Mouse (Mus musculus) hindbrain, embryonic 10.5 days (tissue): ENCODE results near the gene Teddm1a. TPM values are rescaled to one million over a fixed set of nuclear protein-coding genes. Genes with fewer than 3 reads are reported as not detected.

Experiments
- DNase-seq: peaks from one replicate; pipeline ENCODE4 v3.0.0-alpha.2; 2017; ENCODE audit warnings: low spot score
- H3K27ac ChIP-seq: fragments of 300-500 bp; sonication (generic); 2 replicates; pipeline ENCODE4 v1.5.1; 2016; ENCODE audit warnings: mild to moderate bottlenecking, moderate library complexity
- H3K27me3 ChIP-seq: fragments of 300-500 bp; sonication (generic); 2 replicates; pipeline ENCODE4 v1.6.1; 2016; ENCODE audit warnings: mild to moderate bottlenecking; ENCODE audit not compliant: poor library complexity, insufficient read depth, severe bottlenecking
- H3K36me3 ChIP-seq: fragments of 300-500 bp; sonication (generic); 2 replicates; pipeline ENCODE4 v1.6.1; 2016; ENCODE audit warnings: mild to moderate bottlenecking, moderate library complexity
- H3K4me1 ChIP-seq: fragments of 300-500 bp; sonication (generic); replicated peaks from 2 replicates; pipeline ENCODE4 v1.6.1; 2016; ENCODE audit warnings: mild to moderate bottlenecking
- H3K4me3 ChIP-seq: fragments of 300-500 bp; sonication (generic); 2 replicates; pipeline ENCODE4 v1.5.1; 2016; ENCODE audit warnings: mild to moderate bottlenecking, moderate library complexity
- H3K9me3 ChIP-seq: fragments of 300-500 bp; sonication (generic); 2 replicates; pipeline ENCODE4 v1.6.1; 2016; ENCODE audit warnings: mild to moderate bottlenecking, moderate library complexity
- WGBS: fragments of 180-500 bp; shearing (Covaris S2); methylation state at CpG from one replicate; pipeline ENCODE4 v1.1.7; 2016; 5-methylcytosine and 5-hydroxymethylcytosine counted together
- polyA plus RNA-seq: library from polyadenylated mRNA; unstranded; fragments of >200 nt; fragmentation: Nextera tagmentation; extraction: Ambion mirVana; gene quantifications from 2 replicates; pipeline ENCODE4 v1.2.1, GENCODE M21; 2016

Teddm1a gene
- polyA plus RNA-seq, 1 experiment from 2014 or later: not detected

DNA sequence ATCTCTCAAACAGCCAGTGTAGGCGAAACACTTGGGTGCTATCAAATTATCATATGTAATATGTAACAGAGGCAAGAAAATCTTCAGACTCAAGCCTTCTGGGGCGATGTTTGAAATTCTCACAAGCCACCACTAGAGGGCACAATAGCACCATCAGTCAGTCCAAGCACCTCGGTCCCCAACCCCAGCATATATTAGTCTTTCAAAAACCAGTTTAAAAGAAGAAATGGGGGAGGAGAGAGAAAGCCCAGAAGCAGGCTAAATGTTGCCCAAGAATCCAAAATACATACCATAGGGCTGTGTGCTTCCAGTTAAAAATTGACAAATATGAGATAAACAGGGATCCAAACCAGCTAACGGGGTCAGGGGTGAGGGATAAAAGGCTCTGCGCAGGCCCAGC is 3.4 kb downstream of the Teddm1a start:
- Histone ChIP-seq H3K9me3 (no peaks in the 10 kb centered on the region), H3K36me3 (no peaks in the 10 kb centered on the region), H3K4me3 (no peak overlapping the region), H3K4me1 (peaks cover 12% of the 10 kb centered on the region; the same call in 1 of the 2 replicates), H3K27ac (no peak overlapping the region), H3K27me3 (0 out of 2 replicates have a peak, but pooled peaks cover 5% of the 10 kb centered on the region)
- 39% methylated on average over 5 of the region's 5 CpGs for WGBS
- peak; percentile 61 for DNase-seq

DNA sequence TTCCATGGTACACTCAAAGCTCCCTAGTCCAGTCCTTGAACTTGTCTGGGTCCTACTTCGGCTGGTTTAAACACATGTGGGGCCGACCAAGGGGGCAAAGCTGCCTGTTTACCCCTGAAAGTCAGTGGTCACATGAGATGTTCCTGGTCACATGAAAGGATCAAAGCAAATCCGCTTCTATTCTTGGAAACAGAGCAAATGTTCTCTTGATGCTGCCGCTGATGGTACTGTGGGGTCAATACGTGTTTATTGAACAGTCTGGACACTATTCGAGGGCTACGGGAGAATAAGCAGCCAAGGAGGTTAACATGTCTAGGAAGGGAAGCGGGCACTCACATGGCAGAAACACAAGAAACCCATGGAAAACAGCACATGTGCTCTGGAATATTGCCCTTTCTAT is 5.7 kb downstream of the Teddm1a start:
- no peak overlapping the region for H3K27ac ChIP-seq
- H3K27me3 ChIP-seq: 0 out of 2 replicates have a peak, but pooled peaks cover 5% of the 10 kb centered on the region
- 84% methylated on average over 8 of the region's 8 CpGs for WGBS
- no peaks in the 10 kb centered on the region for H3K36me3 ChIP-seq
- no peak overlapping the region for H3K4me3 ChIP-seq
- H3K4me1 ChIP-seq: peaks cover 26% of the 10 kb centered on the region
- H3K9me3 ChIP-seq: no peaks in the 10 kb centered on the region
- DNase-seq: no peak

DNA sequence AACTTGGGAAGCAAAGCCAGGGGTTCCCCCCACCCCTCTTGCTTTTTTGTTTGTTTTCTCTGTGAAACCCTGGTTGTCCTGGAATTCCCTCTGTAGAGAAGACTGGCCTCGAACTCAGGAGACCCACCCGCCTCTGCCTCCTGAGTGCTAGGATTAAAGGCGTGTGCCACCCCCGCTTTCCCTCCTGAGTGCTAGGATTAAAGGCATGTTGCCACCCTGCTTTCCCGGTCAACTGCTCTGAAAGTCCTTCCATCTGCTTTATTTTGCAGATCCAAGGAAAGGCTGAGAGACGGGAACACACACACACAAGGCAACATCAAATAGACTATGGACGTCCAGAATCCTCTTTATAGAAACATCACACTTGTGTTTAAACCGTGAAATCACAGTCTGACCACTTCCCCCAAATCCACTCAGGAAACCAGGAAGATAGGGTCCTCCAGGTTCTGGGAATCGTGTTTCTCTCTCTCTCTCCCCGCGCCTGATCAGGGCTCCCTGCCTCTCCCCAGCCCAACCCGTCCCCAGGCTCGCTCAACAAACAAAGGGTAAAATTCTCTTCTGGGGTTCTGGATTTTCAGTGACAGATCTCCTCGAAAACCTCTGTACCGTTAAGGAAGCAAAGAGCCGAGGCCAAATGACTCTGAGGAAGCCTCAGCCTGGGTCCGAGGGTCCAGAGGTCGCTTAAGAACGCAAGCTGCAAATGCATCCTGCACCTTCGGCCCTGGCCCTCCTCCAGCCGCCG is 7.6 kb downstream of the Teddm1a start:
- Histone ChIP-seq H3K27ac (peak overlapping the region; percentile 98), H3K4me3 (peak overlapping the region; percentile 92), H3K36me3 (peaks cover 17% of the 10 kb centered on the region), H3K4me1 (peaks cover 40% of the 10 kb centered on the region), H3K9me3 (no peaks in the 10 kb centered on the region), H3K27me3 (peaks cover 11% of the 10 kb centered on the region)
- WGBS: 20% methylated on average over 22 of the region's 22 CpGs
- no peak for DNase-seq

DNA sequence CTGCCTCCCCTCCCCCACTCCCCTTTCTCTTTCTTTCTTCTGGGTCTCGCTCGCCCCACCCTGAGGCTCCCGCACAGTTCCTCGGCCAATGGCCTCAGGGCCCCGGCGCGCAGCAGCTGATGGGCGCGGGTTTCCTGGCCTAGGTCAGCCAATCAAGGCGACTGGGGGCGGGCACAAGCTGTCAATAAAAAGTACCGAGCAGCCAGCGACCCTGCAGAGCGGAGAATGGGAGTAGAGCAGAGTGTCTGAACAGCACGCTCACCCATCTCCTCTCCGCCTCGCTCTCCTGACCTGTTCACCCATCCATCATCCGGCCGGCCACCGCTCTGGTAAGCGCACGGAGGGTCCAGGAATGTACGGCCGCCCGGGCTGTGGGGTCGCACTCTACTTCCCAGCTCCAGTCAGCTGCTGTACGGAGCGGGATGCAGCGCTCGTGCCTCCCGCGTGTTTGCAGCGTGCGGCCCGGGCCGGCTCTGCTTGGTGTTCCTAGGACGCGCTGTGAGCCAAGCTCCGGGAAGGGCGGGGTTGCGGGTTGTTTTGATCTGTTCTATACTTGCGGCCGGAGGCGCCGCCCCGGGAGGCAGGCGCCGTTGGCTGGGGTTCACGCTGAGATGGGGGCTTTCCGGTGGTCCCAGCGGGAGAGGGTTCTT is 8.3 kb downstream of the Teddm1a start, which contains the start of the genes Glul and Teddm2:
Gene Glul, plus strand, starts transcription at position 214 of the 650 bp plus-strand sequence.
Gene Teddm2, minus strand, starts transcription at position 498 of the 650 bp plus-strand sequence.
- Histone ChIP-seq H3K27ac (peak within 1 kb of the TSS; percentile 98), H3K27me3 (peaks cover 16% of the 10 kb centered on the region), H3K9me3 (no peaks in the 10 kb centered on the region), H3K36me3 (peaks cover 24% of the 10 kb centered on the region), H3K4me3 (peak within 1 kb of the TSS; percentile 92), H3K4me1 (peaks cover 40% of the 10 kb centered on the region)
- DNase-seq: peak; percentile 98
- WGBS: under 1% methylated on average over 51 of the region's 51 CpGs

DNA sequence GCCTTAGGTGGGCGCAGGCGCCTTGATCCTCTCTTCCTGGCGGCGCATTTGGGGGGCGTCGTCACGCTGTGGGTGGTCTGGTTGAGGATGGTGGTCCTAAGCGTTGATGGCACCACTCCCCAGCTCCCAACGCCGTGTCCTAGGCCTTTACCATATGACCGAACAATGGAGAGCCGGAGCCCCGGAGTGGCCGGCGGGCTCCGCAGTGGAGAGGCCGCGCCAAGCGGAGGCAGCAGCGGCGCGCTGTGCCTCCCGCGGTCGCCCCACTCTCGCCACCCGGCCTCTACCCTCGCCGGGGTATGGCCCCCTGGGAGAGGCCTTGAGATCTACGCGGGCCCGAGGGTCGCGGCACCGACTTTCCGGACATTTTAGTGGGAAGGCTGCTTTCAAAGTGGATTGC is 8.8 kb downstream of the Teddm1a start:
- H3K4me1 ChIP-seq: peaks cover 40% of the 10 kb centered on the region
- peaks cover 16% of the 10 kb centered on the region for H3K27me3 ChIP-seq
- H3K9me3 ChIP-seq: no peaks in the 10 kb centered on the region
- H3K36me3 ChIP-seq: peaks cover 29% of the 10 kb centered on the region
- no peak for DNase-seq
- H3K4me3 ChIP-seq: peak overlapping the region; percentile 92
- WGBS: 0% methylated on average over 36 of the region's 36 CpGs
- peak overlapping the region; percentile 98 for H3K27ac ChIP-seq

DNA sequence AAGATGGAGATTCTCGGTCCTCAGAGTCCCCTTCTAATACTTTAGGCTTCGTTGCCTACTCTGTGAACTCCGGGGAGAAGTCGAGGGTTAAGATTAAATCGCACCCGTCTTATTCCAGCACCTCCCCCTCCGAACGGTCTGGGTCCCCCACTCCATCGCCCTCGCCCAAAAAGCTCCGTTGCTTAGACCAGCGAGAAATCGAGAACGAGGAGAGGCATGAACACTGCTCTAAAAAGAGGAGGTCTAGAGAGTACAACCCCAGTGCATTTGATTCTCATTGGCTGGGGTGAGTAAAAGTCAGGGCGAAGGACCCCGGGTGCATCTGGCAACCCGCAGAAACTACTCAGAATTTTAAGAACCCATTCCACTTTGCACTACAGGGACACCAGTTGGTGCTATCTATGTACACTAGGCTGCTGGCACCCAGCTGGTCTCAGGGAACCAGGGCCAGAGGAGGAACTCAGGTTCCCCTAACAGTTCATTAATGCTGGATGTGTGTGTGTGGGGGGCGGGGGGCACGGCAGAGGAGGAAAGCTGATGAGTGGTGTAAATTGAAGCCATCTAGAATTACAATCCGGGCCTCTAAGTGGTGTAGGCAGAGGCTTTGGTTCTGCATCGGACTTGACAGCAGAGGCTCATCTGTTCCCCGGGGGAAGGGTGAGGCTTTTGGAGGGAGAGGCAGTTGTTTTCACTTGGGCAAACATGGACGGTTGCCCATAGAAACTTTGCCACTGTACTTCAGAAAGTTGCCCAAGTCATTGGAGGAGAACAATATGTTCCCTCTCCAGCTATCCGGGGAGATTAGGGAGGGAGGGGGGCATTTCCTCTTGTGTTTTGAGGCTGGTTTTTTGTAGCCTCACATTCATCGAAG is 9.6 kb downstream of the Teddm1a start:
- DNase-seq: peak; percentile 55
- Histone ChIP-seq H3K9me3 (no peaks in the 10 kb centered on the region), H3K27me3 (peaks cover 16% of the 10 kb centered on the region), H3K4me3 (peak overlapping the region; percentile 92), H3K27ac (peak overlapping the region; percentile 98), H3K4me1 (peaks cover 40% of the 10 kb centered on the region), H3K36me3 (peaks cover 37% of the 10 kb centered on the region)
- 3% methylated on average over 25 of the region's 25 CpGs for WGBS

DNA sequence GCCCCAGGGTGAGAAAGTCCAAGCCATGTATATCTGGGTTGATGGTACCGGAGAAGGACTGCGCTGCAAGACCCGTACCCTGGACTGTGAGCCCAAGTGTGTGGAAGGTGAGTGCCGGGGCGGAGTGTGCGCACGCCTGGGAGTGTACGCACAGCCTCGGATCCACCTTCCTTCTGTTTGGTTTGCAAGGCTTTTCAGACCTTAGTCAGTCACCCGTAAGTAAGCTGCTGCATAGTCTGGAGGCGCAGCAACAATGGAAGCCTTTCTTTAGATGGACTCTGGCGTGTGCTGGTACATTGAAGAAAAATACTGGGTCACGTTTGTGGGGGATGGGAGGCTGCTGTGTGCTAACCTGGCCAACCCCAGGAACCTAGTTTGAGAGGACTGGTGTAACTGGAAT is 11.5 kb downstream of the Teddm1a start:
- DNase-seq: peak; percentile 40
- no peak overlapping the region for H3K27ac ChIP-seq
- peaks cover 11% of the 10 kb centered on the region for H3K27me3 ChIP-seq
- peak overlapping the region; percentile 13; the same call in 1 of the 2 replicates for H3K4me3 ChIP-seq
- no peaks in the 10 kb centered on the region for H3K9me3 ChIP-seq
- WGBS: 64% methylated on average over 13 of the region's 13 CpGs
- peaks cover 56% of the 10 kb centered on the region for H3K36me3 ChIP-seq
- peaks cover 40% of the 10 kb centered on the region for H3K4me1 ChIP-seq

DNA sequence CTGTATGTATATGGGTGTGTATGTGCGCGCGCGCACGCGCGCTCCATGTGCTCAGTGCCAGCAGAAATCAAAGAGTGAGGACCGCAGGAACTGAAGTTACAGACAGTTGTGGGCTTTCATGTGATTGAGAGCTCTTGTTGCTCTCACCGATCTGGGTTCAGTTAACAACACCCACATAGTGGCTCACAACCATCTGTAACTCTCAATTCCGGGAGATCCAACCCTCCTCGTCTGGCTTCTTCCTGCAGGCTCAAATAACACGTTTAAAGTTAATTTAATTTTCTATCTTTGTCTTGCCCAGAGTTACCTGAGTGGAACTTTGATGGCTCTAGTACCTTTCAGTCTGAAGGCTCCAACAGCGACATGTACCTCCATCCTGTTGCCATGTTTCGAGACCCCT is 12.7 kb downstream of the Teddm1a start:
- peaks cover 11% of the 10 kb centered on the region for H3K27me3 ChIP-seq
- no peaks in the 10 kb centered on the region for H3K9me3 ChIP-seq
- 96% methylated on average over 14 of the region's 14 CpGs for WGBS
- no peak overlapping the region for H3K4me3 ChIP-seq
- H3K4me1 ChIP-seq: peaks cover 30% of the 10 kb centered on the region
- H3K27ac ChIP-seq: no peak overlapping the region
- no peak for DNase-seq
- H3K36me3 ChIP-seq: peaks cover 68% of the 10 kb centered on the region

DNA sequence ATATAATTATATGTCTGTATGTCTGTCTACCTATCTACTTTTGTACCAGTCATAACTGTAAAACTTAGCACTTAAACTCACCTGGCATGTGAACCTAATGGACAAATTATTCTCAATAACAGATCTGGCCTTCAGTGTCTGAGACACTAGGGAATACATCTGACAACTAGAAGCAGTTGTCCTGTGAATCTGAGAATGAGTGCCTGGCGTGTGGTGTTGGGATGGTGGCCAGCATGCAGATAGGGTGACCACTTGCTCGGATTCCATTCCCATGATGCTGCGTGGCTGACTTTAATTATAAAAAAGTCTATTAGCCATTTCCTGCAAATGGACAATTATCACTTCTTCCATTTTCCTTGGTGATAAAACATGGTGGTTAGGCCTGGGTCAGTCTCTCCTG is 14.3 kb downstream of the Teddm1a start:
- Histone ChIP-seq H3K27me3 (peaks cover 11% of the 10 kb centered on the region), H3K27ac (no peak overlapping the region), H3K4me3 (no peak overlapping the region), H3K9me3 (no peaks in the 10 kb centered on the region), H3K4me1 (peaks cover 26% of the 10 kb centered on the region), H3K36me3 (peaks cover 84% of the 10 kb centered on the region)
- WGBS: 91% methylated on average over 3 of the region's 3 CpGs
- DNase-seq: no peak

DNA sequence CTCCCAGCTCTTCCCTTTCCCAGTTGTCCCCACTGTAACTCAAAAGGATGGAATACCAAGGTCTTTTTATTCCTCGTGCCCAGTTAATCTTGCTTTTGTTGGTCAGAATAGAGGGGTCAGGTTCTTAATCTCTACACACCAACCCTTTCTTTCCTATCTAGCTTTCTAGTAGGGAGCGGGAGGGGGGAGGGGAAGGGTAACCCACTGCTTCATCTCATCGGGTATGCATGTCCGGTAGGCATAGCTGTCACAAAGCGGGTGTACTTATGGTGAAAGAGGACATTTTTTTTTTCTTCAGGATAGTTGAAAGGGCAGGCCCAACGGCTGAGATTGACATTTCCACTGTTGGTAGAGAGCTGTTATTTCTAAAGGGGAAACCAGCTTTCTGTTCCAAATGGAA is 16.7 kb downstream of the Teddm1a start:
- Histone ChIP-seq H3K36me3 (peaks cover 87% of the 10 kb centered on the region), H3K4me1 (peaks cover 3% of the 10 kb centered on the region), H3K4me3 (no peak overlapping the region), H3K9me3 (no peaks in the 10 kb centered on the region), H3K27me3 (peaks cover 11% of the 10 kb centered on the region), H3K27ac (no peak overlapping the region)
- 86% methylated on average over 6 of the region's 6 CpGs for WGBS
- no peak for DNase-seq

DNA sequence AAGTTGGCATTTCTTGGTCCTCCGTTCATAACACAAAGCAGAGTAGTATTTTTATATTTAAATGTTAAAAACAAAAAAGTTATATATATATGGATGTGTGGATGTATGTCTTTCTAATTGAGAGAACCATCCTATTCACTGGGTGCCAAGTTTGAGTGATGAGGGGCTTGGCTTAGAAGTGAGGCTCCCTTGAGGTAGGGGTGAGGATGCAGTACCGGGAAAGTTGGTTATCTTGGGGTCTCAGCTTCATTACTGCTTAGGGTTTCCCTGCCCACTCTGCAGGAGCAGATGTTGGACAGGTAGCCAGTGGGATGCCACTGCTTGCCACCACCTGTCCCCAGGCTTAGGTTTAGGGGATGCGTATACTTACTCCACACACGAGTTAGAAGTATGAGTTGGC is 17.2 kb downstream of the Teddm1a start:
- no peaks in the 10 kb centered on the region for H3K9me3 ChIP-seq
- DNase-seq: no peak
- 94% methylated on average over 4 of the region's 4 CpGs for WGBS
- no peak overlapping the region for H3K27ac ChIP-seq
- peaks cover 9% of the 10 kb centered on the region for H3K27me3 ChIP-seq
- no peak overlapping the region for H3K4me3 ChIP-seq
- H3K36me3 ChIP-seq: peaks cover 81% of the 10 kb centered on the region
- H3K4me1 ChIP-seq: no peaks in the 10 kb centered on the region

DNA sequence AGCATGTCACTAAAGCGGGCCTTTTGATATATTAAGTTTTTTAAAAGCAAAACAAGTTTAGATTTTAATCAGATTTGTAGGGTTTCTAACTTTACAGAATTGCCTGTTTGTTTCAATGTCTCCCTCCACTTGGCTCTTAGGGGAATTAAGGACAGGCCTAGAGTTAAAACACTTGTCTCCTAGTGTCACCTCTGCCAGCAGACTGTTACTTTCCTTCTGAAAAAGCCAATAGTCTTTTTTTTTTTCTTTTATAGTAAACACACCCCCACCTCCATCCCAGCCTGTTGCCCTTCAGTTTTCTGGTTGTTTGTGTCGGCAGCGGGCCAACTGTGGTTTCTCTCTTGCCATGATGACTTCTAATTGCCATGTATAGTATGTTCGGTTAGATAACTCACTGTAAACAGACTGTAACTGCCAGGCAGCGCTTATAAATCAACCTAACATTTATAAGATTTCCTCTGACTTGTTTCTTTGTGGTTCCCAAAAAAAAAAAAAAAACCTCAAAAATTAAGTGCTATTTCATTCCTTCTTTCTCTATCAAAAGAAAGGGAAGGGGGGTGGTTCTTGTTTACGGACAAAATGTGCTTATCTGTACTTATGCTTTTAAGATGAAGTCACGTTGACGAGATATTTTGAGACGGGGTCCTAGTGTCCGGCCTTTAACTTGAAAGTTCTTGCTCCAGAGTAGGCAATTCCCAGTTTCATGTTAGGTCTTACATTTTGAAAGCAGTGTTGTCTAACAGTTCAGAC is 17.8 kb downstream of the Teddm1a start:
- Histone ChIP-seq H3K27me3 (peaks cover 3% of the 10 kb centered on the region), H3K36me3 (peaks cover 75% of the 10 kb centered on the region), H3K27ac (no peak overlapping the region), H3K4me1 (no peaks in the 10 kb centered on the region), H3K9me3 (no peaks in the 10 kb centered on the region), H3K4me3 (no peak overlapping the region)
- WGBS: 94% methylated on average over 10 of the region's 10 CpGs
- no peak for DNase-seq
